Mouse (Mus musculus) stomach, embryonic 15.5 days (tissue): ENCODE measurements around the gene Hdac7. TPM values are rescaled to one million over a fixed set of nuclear protein-coding genes. Genes with fewer than 3 reads are reported as not detected.

Experiments
- ATAC-seq: fragments of 200-750 bp; cut with Nextera tagmentation; 2 replicates; pipeline ENCODE4 v1.8.0; 2017; ENCODE audit warnings: low read depth, moderate number of reproducible peaks, moderate TSS enrichment; ENCODE audit not compliant: insufficient read depth, low FRiP score
- H3K27ac ChIP-seq: fragments of 300-500 bp; sonication (generic); 2 replicates; pipeline ENCODE4 v1.5.1; 2015; ENCODE audit warnings: mild to moderate bottlenecking, inconsistent platforms
- H3K27me3 ChIP-seq: fragments of 300-500 bp; sonication (generic); replicated peaks from 2 replicates; pipeline ENCODE4 v1.6.1; 2015; ENCODE audit warnings: inconsistent platforms
- H3K36me3 ChIP-seq: fragments of 300-500 bp; sonication (generic); 2 replicates; pipeline ENCODE4 v1.6.1; 2015; ENCODE audit warnings: inconsistent platforms
- H3K4me1 ChIP-seq: fragments of 300-500 bp; sonication (generic); 2 replicates; pipeline ENCODE4 v1.6.1; 2015; ENCODE audit warnings: inconsistent platforms
- H3K4me2 ChIP-seq: fragments of 300-500 bp; sonication (generic); 2 replicates; pipeline ENCODE4 v1.6.1; 2015; ENCODE audit warnings: mild to moderate bottlenecking, inconsistent platforms
- H3K4me3 ChIP-seq: fragments of 300-500 bp; sonication (generic); replicated peaks from 2 replicates; pipeline ENCODE4 v1.5.1; 2015; ENCODE audit warnings: inconsistent platforms
- H3K9ac ChIP-seq: fragments of 300-500 bp; sonication (generic); 2 replicates; pipeline ENCODE4 v1.6.1; 2015; ENCODE audit warnings: inconsistent platforms
- H3K9me3 ChIP-seq: fragments of 300-500 bp; sonication (generic); 2 replicates; pipeline ENCODE4 v1.6.1; 2016; ENCODE audit warnings: inconsistent platforms
- whole genome bisulfite sequencing: fragments of 180-500 bp; shearing (Covaris S2); methylation state at CpG from one replicate; pipeline ENCODE4 v1.1.7; 2015; 5-methylcytosine and 5-hydroxymethylcytosine counted together
- polyA plus RNA-seq: library from polyadenylated mRNA; unstranded; fragments of >200 nt; fragmentation: Nextera tagmentation; extraction: Ambion mirVana; gene quantifications from 2 replicates; pipeline ENCODE4 v1.2.1, GENCODE M21; 2015

Gene Hdac7
- polyA plus RNA-seq, 1 experiment from 2014 or later, result 22.1 TPM

GRCm38 (mm10) chr15:97743210-97743609, 101.1 kb downstream of the Hdac7 start:
- Histone ChIP-seq H3K36me3 (no peaks in the 10 kb centered on the region), H3K4me1 (0 out of 2 replicates have a peak, but pooled peaks cover 10% of the 10 kb centered on the region), H3K4me3 (no peak overlapping the region), H3K9ac (no peak overlapping the region), H3K27me3 (no peaks in the 10 kb centered on the region), H3K9me3 (no peaks in the 10 kb centered on the region), H3K4me2 (no peak overlapping the region), H3K27ac (no peak overlapping the region)
- no peak for ATAC-seq
- 80% methylated on average over 5 of the region's 5 CpGs for whole genome bisulfite sequencing

Other genes with a start within 250 kb of the Hdac7 start
- gene Rpap3, start 138.7 kb downstream of the Hdac7 start, polyA plus RNA-seq, result 20.0 and 22.3 TPM in 2 replicates
- 0.35 and 2.2 TPM in 2 replicates for gene Endou, start 113.2 kb downstream of the Hdac7 start, polyA plus RNA-seq
- 9.0 and 10.0 TPM in 2 replicates for gene Rapgef3, start 76.5 kb downstream of the Hdac7 start, polyA plus RNA-seq
- 29.6 and 41.9 TPM in 2 replicates for gene Slc48a1, start 66.0 kb downstream of the Hdac7 start, polyA plus RNA-seq
- gene Vdr, start 66.1 kb upstream of the Hdac7 start, polyA plus RNA-seq, result 1.7 and 2.5 TPM in 2 replicates
- 41.9 and 44.0 TPM in 2 replicates for gene Tmem106c, start 119.7 kb upstream of the Hdac7 start, polyA plus RNA-seq
- gene Col2a1, start 160.2 kb upstream of the Hdac7 start, polyA plus RNA-seq, result 2.5 and 3.3 TPM in 2 replicates
- 28.3 and 31.0 TPM in 2 replicates for gene Pfkm, start 248.1 kb upstream of the Hdac7 start, polyA plus RNA-seq
- 27.9 and 29.0 TPM in 2 replicates for gene Senp1, start 249.2 kb upstream of the Hdac7 start, polyA plus RNA-seq